Mouse (Mus musculus) sigmoid colon, adult 10 weeks (tissue): ENCODE measurements around the gene Hacd3. TPM values are rescaled to one million over a fixed set of nuclear protein-coding genes. Genes with fewer than 3 reads are reported as not detected.

Experiments used
- polyA plus RNA-seq: library from polyadenylated mRNA; stranded (reverse); fragments of 350-450 nt; fragmentation: Illumina TruSeq; extraction: RNeasy Lipid Tissue Mini Kit (QIAGEN cat#74804); gene quantifications from one replicate; pipeline ENCODE4 v1.2.3, GENCODE M21; 2014; ENCODE audit warnings: low read depth, low replicate concordance

The Hacd3 gene
- polyA plus RNA-seq = 105 TPM

GRCm38 (mm10) chr9:65020991-65021886, at the start of gene Hacd3:
Hacd3 (minus strand) TSS chr9:65021693.

DNA sequence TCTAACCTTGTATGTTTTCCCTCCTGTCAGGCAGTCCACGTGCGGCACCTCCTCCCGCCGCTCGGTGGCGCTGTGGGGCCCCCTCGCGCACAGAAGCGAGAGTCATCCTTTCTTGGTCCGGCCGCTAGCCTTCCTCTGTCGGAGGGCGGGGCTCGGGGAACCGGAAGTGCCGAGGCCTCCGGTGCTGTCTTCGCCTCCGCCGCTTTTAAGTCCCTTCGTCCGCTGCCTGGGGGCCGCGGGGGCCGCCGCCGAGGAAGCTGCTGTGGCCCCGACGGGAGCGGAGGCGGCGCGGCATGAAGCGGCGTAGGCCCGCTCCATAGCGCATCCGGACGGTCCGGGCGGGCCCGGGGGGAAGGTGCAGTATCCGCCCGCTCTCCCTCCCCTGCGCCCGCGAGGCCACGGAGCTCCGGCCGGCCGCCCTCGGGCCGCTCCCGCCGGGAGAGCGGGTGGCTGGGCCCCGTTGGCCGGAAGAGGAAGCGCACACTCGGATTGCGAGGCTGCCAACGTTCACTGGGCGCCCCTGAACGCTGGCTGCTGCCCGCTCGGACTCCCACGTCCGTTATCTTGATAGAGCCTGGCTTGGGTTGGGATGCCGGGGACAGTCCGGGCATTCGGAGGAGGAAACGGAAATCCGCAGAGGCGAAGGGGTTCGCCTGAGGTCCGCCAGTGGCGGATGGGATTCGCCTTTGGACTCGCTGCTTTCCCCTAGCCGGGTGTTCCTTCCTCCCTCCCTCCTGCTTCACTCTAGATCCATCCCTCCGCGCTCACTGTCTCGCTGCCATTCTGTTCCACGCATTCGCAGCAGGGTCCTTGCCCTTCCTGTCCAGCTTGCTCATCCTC, 11.0 kb upstream of the Hacd3 start, which contains the start of gene Dpp8:
Gene Dpp8 (plus strand): TSS at position 146 of the 840 bp plus-strand sequence.

GRCm38 (mm10) chr9:64960117-64960977, 61.1 kb downstream of the Hacd3 start, which contains the start of gene Ints14:
Ints14 (plus strand) TSS chr9:64960905.

DNA sequence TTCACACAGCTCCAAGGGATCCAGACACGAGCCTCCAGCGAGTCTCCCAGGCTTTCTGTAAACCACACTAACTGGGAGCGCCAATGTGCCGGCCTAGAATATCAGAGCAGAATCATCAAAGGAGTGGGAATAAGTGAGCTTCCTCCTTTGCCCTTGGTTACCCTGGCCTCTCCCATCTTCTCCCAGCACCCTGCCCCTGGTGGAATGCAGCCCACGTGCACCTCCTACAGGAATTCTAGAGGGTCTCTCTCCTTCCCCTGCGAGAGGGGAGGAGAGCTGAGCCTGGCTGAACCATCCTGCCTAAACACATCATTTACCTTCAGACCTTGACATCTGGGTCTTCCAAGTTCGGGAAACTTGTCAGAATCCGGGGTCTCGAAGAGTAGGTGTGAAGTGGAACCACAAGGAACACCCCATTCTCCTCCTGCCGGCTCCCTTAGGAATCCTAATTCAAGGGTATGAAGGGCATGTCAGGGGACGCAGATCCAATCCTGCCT, 70.3 kb downstream of the Hacd3 start, which contains the start of gene Slc24a1:
Gene Slc24a1 (minus strand): TSS at position 447 of the 497 bp plus-strand sequence.

Other genes with a start within 250 kb of the Hacd3 start
- gene Dennd4a, start 210.4 kb downstream of the Hacd3 start, polyA plus RNA-seq = 20.9 TPM
- not detected for gene Slc24a1, start 70.1 kb downstream of the Hacd3 start, polyA plus RNA-seq
- 18.0 TPM for gene Ints14, start 60.8 kb downstream of the Hacd3 start, polyA plus RNA-seq
- gene Dpp8, start 10.7 kb upstream of the Hacd3 start, polyA plus RNA-seq = 181 TPM
- gene Igdcc4, start 79.8 kb upstream of the Hacd3 start, polyA plus RNA-seq = 22.3 TPM
- gene Igdcc3, start 119.5 kb upstream of the Hacd3 start, polyA plus RNA-seq = not detected
- 8.5 TPM for gene Parp16, start 173.7 kb upstream of the Hacd3 start, polyA plus RNA-seq
- gene Cilp, start 243.5 kb upstream of the Hacd3 start, polyA plus RNA-seq = 7.9 TPM